Mouse (Mus musculus): ENCODE data around the gene Strip2.

Strip2 gene

GRCm38 (mm10) chr6:29916530-29917382, at the start of gene Strip2:
Gene Strip2 (plus strand): TSS chr6:29917012.
- DNase-seq (ENCODE audit: low read depth, low spot score) = peak; percentile 83

DNA sequence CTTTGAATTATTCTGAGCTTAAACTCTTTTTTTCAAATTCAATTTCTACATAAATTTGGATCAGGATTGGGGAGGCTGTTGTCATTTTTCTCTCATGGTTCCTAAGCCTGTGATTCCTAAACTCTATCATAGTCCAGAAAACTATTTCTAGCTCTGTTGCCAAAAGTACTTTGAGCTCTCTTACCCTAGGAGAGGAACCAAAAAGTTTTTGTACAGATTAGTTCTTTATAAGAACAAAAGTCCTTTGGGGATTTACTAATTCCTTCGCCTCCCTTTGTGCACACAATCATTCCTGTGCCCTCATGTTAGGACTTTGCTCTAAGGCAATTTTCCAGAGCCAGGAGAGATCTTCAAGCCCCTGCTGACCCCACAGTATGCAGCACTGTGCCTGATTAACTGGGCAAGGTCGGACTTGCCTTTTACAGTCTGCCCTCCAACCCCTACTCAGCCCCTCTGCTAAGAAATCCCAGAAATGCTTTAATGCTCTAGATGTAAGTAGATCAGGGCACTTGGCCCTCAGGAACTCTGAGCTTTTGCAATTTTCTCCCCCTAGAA, 48.4 kb upstream of the Strip2 start:
- no peak for DNase-seq (ENCODE audit: low read depth, low spot score)

- no peak for DNase-seq (ENCODE audit: low read depth, low spot score)
Observed at GRCm38 (mm10) chr6:29873654-29874053, 43.2 kb upstream of the Strip2 start.

- no peak for DNase-seq (ENCODE audit: low read depth, low spot score)
Observed at GRCm38 (mm10) chr6:29875576-29875975, 41.2 kb upstream of the Strip2 start.

- no peak for DNase-seq (ENCODE audit: low read depth, low spot score)
Observed at GRCm38 (mm10) chr6:29876782-29877181, 40.0 kb upstream of the Strip2 start.

GRCm38 (mm10) chr6:29879579-29879978, 37.2 kb upstream of the Strip2 start:
- no peak for DNase-seq (ENCODE audit: low read depth, low spot score)

- DNase-seq (ENCODE audit: low read depth, low spot score) = no peak
Observed at GRCm38 (mm10) chr6:29880796-29881195, 36.0 kb upstream of the Strip2 start.

DNA sequence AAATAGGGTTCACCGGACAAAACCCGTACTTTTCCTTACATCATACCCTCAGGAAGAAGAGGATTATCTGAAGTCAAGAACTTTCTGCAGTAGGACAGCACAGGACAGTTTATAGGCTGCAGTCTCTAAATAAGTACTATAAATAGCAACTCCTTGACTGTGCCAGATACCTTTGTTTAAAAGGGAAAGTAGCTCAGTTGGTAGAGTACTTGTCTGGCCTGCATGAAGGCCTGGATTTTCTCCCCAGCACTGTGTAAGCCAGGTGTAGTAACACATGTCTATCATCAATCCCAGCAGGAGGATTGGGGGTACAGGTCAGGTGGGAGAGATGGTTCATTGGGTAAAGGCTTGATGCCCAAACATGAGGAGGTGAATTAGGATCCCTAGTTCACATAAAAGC, 34.9 kb upstream of the Strip2 start:
- no peak for DNase-seq (ENCODE audit: low read depth, low spot score)

GRCm38 (mm10) chr6:29882870-29883269, 33.9 kb upstream of the Strip2 start:
- no peak for DNase-seq (ENCODE audit: low read depth, low spot score)

DNA sequence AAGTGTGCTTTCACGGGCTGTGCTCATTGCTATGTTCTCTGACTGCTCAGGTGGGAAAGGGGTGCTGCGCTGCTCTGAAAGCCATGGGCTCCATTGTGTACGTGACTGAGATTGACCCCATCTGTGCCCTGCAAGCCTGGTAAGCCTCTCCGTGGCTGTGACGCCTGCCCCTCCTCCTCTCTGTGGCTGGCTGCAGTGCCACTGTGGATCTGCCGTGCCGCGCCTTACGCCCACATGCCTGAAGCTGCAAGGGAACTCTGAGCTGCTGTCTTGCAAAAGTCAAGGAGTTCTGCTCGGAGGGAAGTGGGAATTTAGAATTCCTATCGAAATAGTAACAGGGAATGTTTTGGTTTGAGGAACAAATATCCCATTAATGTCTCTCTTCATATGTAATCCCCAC, 25.7 kb upstream of the Strip2 start:
- no peak for DNase-seq (ENCODE audit: low read depth, low spot score)

DNA sequence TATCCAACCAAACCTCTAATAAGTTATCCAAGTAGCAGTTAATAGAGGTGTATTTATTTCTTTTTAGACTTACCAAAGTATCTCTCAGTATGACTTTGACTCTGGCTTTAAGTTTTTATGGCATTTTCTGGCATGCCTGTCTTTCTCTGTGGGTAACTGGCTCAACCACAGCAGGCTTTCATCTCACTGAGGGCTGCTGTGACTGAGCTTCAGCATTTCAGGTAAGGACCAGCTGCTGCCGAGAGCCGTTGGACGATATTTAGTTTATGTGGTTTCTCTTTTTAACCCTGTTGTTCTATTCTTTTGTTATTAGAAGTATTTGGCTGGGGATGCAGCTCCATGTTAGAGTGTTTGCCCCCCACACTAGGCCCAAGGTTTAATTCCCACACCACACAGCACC, 19.8 kb upstream of the Strip2 start:
- DNase-seq (ENCODE audit: low read depth, low spot score) = no peak

- no peak for DNase-seq (ENCODE audit: low read depth, low spot score)
Observed at GRCm38 (mm10) chr6:29901450-29901849, 15.4 kb upstream of the Strip2 start.

DNA sequence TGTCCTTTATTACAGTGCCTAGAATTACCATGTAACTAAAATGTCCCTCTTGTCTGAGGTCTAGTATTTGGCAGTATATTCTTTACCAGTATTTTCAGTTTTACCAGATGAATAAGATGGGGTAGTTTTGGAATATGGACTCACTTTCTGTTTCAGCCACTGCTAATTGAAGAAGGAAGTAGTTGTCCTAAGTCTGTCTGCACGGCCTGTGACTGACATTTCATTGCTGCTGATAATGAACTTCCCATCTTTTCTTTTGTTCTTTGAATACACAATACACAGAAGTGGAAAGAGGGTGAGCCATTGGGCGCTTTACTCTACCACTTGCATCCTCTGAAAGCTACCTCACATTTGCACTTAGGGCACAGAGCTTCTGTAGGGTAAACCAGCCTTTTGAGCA, 14.6 kb upstream of the Strip2 start:
- DNase-seq (ENCODE audit: low read depth, low spot score) = no peak

DNA sequence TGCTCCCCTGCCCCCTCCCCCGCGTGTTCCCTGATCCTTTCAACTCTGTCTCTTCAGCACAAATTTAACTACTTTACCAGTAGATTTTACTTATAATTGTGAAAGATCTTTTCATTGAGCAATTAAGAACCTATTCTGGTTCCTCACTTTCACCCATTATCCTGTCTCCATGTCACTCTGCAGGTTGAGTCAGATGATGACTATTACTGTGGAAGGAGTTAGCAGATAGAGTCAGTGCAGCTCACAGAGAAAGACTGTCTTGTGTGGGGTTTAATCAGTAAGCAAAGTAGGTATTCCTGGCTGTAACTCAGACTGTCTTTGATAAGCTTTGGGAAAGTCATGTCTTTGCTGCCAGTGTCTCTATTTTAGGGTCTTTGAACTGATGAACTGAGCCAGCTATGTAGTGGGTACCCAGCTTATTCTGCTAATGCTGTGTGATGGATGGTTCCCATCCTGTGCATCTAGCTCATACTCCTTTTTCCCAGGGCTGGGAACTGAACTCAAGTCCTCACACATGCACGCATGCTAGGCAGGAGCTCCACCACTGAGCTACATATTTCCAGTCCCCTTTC, 13.4 kb upstream of the Strip2 start:
- DNase-seq (ENCODE audit: low read depth, low spot score) = no peak

DNA sequence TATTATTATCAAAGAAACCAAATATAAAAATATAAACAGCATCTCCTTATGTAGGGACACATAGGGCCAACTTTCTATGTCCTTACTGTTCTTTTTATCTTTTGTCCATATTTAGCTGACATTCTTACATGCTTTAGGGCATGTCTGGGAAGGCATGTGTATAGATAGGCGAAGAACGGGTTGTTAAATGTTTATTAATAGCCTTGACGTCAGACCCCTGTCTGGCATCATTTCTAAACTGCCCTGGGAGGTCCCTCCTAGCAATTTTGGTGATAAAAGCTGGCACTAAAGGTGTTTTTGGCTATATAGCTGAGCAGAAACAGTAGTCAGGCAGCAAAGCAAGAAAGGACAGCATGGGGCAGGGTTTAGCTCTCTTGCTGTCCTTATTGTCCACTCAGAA, 12.5 kb upstream of the Strip2 start:
- no peak for DNase-seq (ENCODE audit: low read depth, low spot score)

- DNase-seq (ENCODE audit: low read depth, low spot score) = no peak
Observed at GRCm38 (mm10) chr6:29910631-29911030, 6.2 kb upstream of the Strip2 start.

DNA sequence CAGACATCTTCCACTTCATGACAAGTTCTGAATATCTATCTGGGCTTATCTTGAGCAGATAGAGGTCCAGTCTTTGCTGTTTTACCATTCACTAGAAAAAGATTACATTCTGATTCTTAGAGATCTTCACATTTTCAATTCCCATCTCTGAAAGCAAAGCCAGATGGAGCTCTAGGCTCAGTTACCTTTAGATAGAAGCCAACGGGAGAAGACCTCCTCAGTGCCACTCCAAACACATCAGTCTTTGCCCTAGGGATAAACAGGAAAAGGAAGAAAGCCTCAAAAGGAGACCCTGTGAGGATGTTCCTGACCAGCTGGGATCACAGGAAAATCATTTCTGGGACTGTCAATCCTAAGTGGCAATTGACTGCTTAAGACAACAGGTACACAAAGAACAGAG, 3.1 kb upstream of the Strip2 start:
- DNase-seq (ENCODE audit: low read depth, low spot score) = no peak

DNA sequence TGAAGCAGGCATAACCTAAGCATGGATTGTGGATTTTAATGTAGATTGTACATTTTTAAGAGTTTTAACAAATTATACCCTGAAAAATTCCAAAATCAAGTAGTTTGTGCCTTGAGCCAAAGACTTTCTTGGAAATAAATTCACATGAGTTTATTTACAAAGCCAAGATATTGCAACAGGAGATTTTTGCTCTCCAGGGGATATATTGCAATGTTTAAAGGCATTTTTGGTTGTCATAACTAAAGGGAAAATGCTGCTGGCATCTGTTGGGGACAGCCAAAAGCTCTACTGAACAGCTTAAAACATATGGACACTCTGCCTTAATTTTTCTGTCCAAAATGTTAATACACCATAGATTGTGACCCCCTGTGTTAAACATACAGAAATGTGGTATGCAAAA, 2.7 kb upstream of the Strip2 start:
- DNase-seq (ENCODE audit: low read depth, low spot score) = no peak

DNA sequence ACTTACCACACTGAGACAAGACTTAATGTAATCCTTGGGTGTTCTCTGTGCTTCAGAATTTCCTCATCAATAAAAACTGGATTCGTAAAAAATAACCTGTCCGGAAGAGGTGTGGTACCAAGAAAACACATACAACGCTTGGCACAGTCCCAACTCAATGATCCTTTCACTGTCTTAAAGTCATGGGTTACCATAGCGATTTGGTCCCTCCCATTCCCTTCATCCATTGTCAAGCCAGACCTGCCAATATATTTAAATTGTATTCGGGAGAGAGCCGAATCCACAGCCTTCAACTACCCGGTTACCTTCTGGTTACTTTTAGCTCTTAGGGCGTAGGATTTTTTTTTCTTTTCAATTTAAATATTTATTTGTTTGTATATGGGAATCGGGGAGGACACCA, 976 bp upstream of the Strip2 start:
- DNase-seq (ENCODE audit: low read depth, low spot score) = no peak

DNA sequence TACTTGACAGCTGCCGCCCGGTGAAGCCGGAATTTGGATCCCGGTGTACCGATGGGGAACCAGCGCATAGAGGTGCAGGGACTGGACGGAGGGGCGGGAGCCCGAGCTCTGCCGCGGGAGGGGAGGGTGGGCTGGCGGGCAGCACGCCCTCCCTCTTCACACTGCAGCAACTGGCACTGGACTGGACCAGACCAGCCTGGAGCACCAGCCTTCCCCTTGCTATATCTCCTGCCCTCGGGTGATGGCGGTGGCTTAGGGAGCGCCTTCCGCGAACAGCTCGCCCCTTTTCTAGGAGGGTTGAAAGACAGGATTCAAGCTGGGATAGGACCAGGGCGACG, 540 bp downstream of the Strip2 start:
- no peak for DNase-seq (ENCODE audit: low read depth, low spot score)

GRCm38 (mm10) chr6:29917947-29918346, 1.1 kb downstream of the Strip2 start:
- no peak for DNase-seq (ENCODE audit: low read depth, low spot score)

- DNase-seq (ENCODE audit: low read depth, low spot score) = no peak
Observed at GRCm38 (mm10) chr6:29923501-29923900, 6.7 kb downstream of the Strip2 start.

DNA sequence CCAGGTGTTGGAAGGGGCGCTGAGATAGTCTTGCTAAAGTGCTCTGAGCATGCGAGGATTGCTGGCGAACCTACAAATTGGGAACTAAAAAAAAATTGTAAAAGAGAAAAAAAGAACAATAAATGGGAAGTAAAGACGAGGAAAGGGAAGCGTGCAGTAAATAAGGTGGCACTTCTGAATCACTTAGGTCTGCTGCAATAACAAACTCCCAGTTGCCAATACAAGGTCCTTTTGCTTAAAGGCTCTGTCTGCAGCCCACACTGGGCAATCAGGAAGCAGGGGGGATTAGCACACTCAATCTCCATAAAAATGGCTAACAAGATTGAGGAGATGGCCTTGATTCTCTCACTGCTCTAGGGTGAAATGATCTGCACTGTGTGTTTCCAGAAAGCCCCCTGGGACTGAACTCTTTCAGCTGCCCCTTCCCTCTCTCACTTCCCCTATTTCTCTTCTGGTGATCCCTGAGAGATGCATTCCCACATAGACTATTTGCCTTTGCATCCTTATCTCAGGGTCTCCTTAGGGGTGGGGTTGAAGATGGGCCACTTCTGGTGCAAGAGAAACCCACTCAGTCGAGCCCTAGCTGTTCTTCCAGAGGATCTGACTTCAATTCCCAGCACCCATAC, 8.9 kb downstream of the Strip2 start:
- no peak for DNase-seq (ENCODE audit: low read depth, low spot score)

Measured in CD4-positive helper T cell, adult 2 months (primary cell).